Mouse (Mus musculus): ENCODE measurements around the gene Armc12. TPM values are rescaled to one million over a fixed set of nuclear protein-coding genes. Genes with fewer than 3 reads are reported as not detected.

Armc12 gene
- total and polyA plus RNA-seq, 3 experiments, result 0.33 TPM; not detected in 2

DNA sequence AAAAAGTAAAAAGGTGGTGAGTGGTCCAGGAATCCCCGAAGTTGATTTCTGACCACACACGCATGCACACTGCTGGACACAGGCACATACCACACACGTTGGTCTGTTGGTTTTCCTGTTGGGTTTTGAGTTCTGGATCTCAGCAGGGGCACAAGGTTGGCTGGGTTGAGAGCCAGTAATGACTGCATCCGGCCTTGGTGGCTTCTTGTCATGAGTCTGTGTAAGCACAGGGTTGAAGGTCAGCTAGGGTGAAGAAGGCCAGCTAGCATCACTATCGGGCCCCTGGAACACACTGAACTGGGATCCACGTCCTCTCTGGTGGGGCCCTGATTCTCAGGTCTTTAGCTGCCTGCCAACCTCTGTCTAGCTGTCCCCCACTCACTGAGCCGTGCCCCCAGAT, 41.9 kb downstream of the Armc12 start:
- Histone ChIP-seq H3K27ac (no peak overlapping the region), H3K9ac (ENCODE audit: low read depth, low read length) (no peak overlapping the region), H3K4me1 (ENCODE audit: control insufficient read depth, insufficient read depth, low read length) (no peaks in the 10 kb centered on the region; the same call in 1 of the 2 replicates), H3K27me3 (ENCODE audit: control insufficient read depth, insufficient read depth, low read length) (no peaks in the 10 kb centered on the region), H3K79me2 (replicated peaks; ENCODE audit: control insufficient read depth, insufficient read depth, low read length) (no peaks in the 10 kb centered on the region), H3K4me3 (no peak overlapping the region), H3K36me3 (ENCODE audit: control insufficient read depth, insufficient read depth, low read length) (no peaks in the 10 kb centered on the region)
- WGBS, result 71% methylated on average over 7 of the region's 7 CpGs
- TF ChIP-seq EP300 (IDR thresholded peaks at IDR 0.05; ENCODE audit: insufficient read depth, low read depth, low read length), result no peak
- TF ChIP-seq POLR2A (IDR thresholded peaks at IDR 0.05; ENCODE audit: insufficient read depth, low read depth, low read length), result no peak
- TF ChIP-seq CTCF (IDR thresholded peaks at IDR 0.05), result no peak
- intact Hi-C loops (cut with DNase I), result no loop called here
- DNase-seq, result no peak

DNA sequence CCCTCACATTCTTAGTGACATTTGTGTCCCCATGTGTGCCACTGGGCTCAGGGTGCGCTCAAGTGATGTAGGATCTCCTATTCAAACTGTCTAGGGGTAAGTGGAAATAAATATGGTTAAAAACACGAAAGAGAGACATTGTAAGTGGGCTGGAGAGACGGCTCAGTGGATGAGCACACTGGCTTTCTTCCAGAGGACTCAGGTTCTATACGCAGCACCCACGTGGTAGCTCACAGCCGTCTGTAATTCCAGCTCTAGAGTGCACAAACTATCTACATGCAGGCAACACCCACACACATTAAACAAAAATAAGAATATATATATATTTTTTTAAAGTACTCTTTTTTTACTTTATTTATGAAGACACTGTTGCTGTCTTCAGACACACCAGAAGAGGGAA, 42.3 kb downstream of the Armc12 start:
- DNase-seq, result no peak
- intact Hi-C loops (cut with DNase I), result no loop called here
- H3K79me2 ChIP-seq (replicated peaks; ENCODE audit: control insufficient read depth, insufficient read depth, low read length), result no peaks in the 10 kb centered on the region
- no peak overlapping the region for H3K4me3 ChIP-seq
- no peaks in the 10 kb centered on the region for H3K27me3 ChIP-seq (ENCODE audit: control insufficient read depth, insufficient read depth, low read length)
- no peak for TF ChIP-seq CTCF (IDR thresholded peaks at IDR 0.05)
- no peak for TF ChIP-seq POLR2A (IDR thresholded peaks at IDR 0.05; ENCODE audit: insufficient read depth, low read depth, low read length)
- no peak for TF ChIP-seq EP300 (IDR thresholded peaks at IDR 0.05; ENCODE audit: insufficient read depth, low read depth, low read length)
- H3K36me3 ChIP-seq (ENCODE audit: control insufficient read depth, insufficient read depth, low read length), result no peaks in the 10 kb centered on the region
- WGBS, result 76% methylated on average over 6 of the region's 6 CpGs
- H3K9ac ChIP-seq (ENCODE audit: low read depth, low read length), result no peak overlapping the region
- H3K4me1 ChIP-seq (ENCODE audit: control insufficient read depth, insufficient read depth, low read length), result no peaks in the 10 kb centered on the region; the same call in 1 of the 2 replicates
- H3K27ac ChIP-seq, result no peak overlapping the region

DNA sequence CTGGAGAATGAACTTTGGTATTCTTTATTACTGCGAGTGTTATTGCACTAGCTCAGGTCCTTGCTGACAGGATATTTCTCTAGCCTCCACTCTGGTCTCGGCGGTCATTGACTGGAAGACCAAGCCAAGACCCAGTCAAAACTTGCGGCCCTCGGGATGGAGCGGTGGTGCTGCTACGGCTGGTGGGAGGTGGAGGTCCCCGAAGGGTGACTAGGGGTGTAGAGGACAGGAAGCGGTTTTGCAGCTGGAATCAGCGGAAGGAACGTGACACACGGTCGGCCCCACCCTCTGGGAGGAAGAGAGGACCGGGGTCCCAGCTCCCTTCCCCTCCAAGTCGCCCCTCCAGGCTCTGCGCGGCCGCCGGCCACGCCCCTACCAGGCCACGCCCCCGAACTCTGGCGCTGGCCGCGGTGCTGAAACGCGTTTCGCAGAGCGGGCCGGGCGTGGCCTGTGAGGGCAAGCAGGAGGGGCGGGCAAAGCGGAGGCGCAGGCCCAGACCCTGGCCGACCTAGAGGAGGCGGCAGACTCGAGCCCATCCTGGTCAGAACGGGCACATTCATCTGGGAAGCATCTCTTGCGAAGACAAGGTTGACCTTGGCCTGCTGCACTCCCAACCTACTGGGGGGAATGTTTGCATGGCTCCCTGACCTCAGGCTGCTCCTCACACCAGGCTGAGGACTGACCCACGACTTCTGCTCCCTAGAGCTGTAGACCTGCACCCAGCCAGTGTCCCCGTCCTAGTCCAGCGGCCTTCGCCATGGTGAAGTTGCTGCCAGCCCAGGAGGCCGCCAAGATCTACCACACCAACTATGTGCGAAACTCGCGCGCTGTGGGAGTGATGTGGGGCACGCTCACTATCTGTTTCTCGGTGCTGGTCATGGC, 44.9 kb downstream of the Armc12 start, which contains the start of gene Lhfpl5:
TSS of gene Lhfpl5 (plus strand) at position 398 of the 882 bp plus-strand sequence.
- no peaks in the 10 kb centered on the region; the same call in 1 of the 2 replicates for H3K4me1 ChIP-seq (ENCODE audit: control insufficient read depth, insufficient read depth, low read length)
- H3K27ac ChIP-seq, result no peak within 1 kb of the TSS
- no peak within 1 kb of the TSS for H3K4me3 ChIP-seq
- H3K9ac ChIP-seq (ENCODE audit: low read depth, low read length), result no peak within 1 kb of the TSS
- intact Hi-C loops (cut with DNase I), result no loop called here
- no peak for TF ChIP-seq CTCF (IDR thresholded peaks at IDR 0.05)
- no peak for TF ChIP-seq EP300 (IDR thresholded peaks at IDR 0.05; ENCODE audit: insufficient read depth, low read depth, low read length)
- no peak for TF ChIP-seq POLR2A (IDR thresholded peaks at IDR 0.05; ENCODE audit: insufficient read depth, low read depth, low read length)
- no peaks in the 10 kb centered on the region for H3K79me2 ChIP-seq (replicated peaks; ENCODE audit: control insufficient read depth, insufficient read depth, low read length)
- peak; percentile 27 to 59 for DNase-seq
- no peaks in the 10 kb centered on the region for H3K36me3 ChIP-seq (ENCODE audit: control insufficient read depth, insufficient read depth, low read length)
- H3K27me3 ChIP-seq (ENCODE audit: control insufficient read depth, insufficient read depth, low read length), result no peaks in the 10 kb centered on the region
- WGBS, result 13% methylated on average over 50 of the region's 50 CpGs

GRCm38 (mm10) chr17:28580396-28580795, 49.8 kb downstream of the Armc12 start:
- Histone ChIP-seq H3K79me2 (replicated peaks; ENCODE audit: control insufficient read depth, insufficient read depth, low read length) (no peaks in the 10 kb centered on the region), H3K27me3 (ENCODE audit: control insufficient read depth, insufficient read depth, low read length) (no peaks in the 10 kb centered on the region), H3K36me3 (ENCODE audit: control insufficient read depth, insufficient read depth, low read length) (no peaks in the 10 kb centered on the region), H3K4me3 (no peak overlapping the region), H3K4me1 (ENCODE audit: control insufficient read depth, insufficient read depth, low read length) (no peaks in the 10 kb centered on the region; the same call in 1 of the 2 replicates), H3K9ac (ENCODE audit: low read depth, low read length) (no peak overlapping the region), H3K27ac (no peak overlapping the region)
- peak; percentile 43 to 61 for DNase-seq
- TF ChIP-seq POLR2A (IDR thresholded peaks at IDR 0.05; ENCODE audit: insufficient read depth, low read depth, low read length) (no peak), CTCF (IDR thresholded peaks at IDR 0.05) (no peak), EP300 (IDR thresholded peaks at IDR 0.05; ENCODE audit: insufficient read depth, low read depth, low read length) (no peak)
- intact Hi-C loops (cut with DNase I), result no loop called here
- 3% methylated on average over 9 of the region's 9 CpGs for WGBS

DNA sequence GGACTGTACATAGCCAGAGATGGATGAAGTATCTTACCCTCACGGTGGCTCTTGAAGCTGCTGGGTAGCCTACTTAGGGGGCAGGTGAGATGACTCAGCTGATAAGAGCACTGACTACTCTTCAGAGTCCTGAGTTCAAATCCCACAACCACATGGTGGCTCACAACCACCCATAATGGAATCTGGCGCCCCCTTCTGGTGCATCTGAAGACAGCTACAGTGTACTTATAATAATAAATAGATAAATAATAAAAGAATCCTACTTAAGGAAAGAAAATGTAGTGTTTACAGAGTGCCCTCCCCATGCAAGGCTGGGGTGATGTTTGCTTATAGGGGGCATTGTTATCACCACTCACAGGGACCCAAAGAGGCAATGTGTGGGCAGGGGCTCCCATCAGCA, 50.5 kb downstream of the Armc12 start:
- 48% methylated on average over 2 of the region's 2 CpGs for WGBS
- H3K27me3 ChIP-seq (ENCODE audit: control insufficient read depth, insufficient read depth, low read length), result no peaks in the 10 kb centered on the region
- H3K79me2 ChIP-seq (replicated peaks; ENCODE audit: control insufficient read depth, insufficient read depth, low read length), result no peaks in the 10 kb centered on the region
- H3K4me3 ChIP-seq, result no peak overlapping the region
- H3K27ac ChIP-seq, result no peak overlapping the region
- intact Hi-C loops (cut with DNase I), result no loop called here
- no peaks in the 10 kb centered on the region for H3K36me3 ChIP-seq (ENCODE audit: control insufficient read depth, insufficient read depth, low read length)
- no peak overlapping the region for H3K9ac ChIP-seq (ENCODE audit: low read depth, low read length)
- H3K4me1 ChIP-seq (ENCODE audit: control insufficient read depth, insufficient read depth, low read length), result no peaks in the 10 kb centered on the region
- TF ChIP-seq CTCF (IDR thresholded peaks at IDR 0.05) (peak; percentile 9; the same call in 1 of the 2 replicates), POLR2A (IDR thresholded peaks at IDR 0.05; ENCODE audit: insufficient read depth, low read depth, low read length) (no peak)
- DNase-seq, result no peak

- intact Hi-C loops (cut with DNase I), result no loop called here
- no peak for DNase-seq
- no peaks in the 10 kb centered on the region for H3K79me2 ChIP-seq (replicated peaks; ENCODE audit: control insufficient read depth, insufficient read depth, low read length)
- WGBS, result 74% methylated on average over 3 of the region's 3 CpGs
- peaks cover 5% of the 10 kb centered on the region; the same call in 1 of the 2 replicates for H3K36me3 ChIP-seq (ENCODE audit: control insufficient read depth, insufficient read depth, low read length)
- H3K27ac ChIP-seq, result no peak overlapping the region
- H3K9ac ChIP-seq (ENCODE audit: low read depth, low read length), result no peak overlapping the region
- TF ChIP-seq POLR2A (IDR thresholded peaks at IDR 0.05; ENCODE audit: insufficient read depth, low read depth, low read length), result no peak
- no peak for TF ChIP-seq CTCF (IDR thresholded peaks at IDR 0.05)
- no peak for TF ChIP-seq EP300 (IDR thresholded peaks at IDR 0.05; ENCODE audit: insufficient read depth, low read depth, low read length)
- no peak overlapping the region for H3K4me3 ChIP-seq
- peaks cover under 1% of the 10 kb centered on the region for H3K4me1 ChIP-seq (ENCODE audit: control insufficient read depth, insufficient read depth, low read length)
- H3K27me3 ChIP-seq (ENCODE audit: control insufficient read depth, insufficient read depth, low read length), result no peaks in the 10 kb centered on the region
These were observed 55.9 kb downstream of the Armc12 start for GRCm38 (mm10) chr17:28586509-28586908.

Measured in heart, adult 2 months (tissue).